Mouse (Mus musculus) stomach, embryonic 14.5 days (tissue): ENCODE data around the gene Pacs2. TPM values are rescaled to one million over a fixed set of nuclear protein-coding genes. Genes with fewer than 3 reads are reported as not detected.

Experiments used
- ATAC-seq: fragments of 200-750 bp; cut with Nextera tagmentation; 2 replicates; pipeline ENCODE4 v1.8.0; 2017; ENCODE audit warnings: low read depth, moderate TSS enrichment; ENCODE audit not compliant: insufficient number of reproducible peaks, insufficient read depth, low FRiP score
- H3K27ac ChIP-seq: fragments of 300-500 bp; sonication (generic); 2 replicates; pipeline ENCODE4 v1.5.1; 2014; ENCODE audit warnings: mild to moderate bottlenecking, low read length, moderate library complexity, mixed read lengths
- H3K27me3 ChIP-seq: fragments of 300-500 bp; sonication (generic); 2 replicates; pipeline ENCODE4 v1.6.1; 2014; ENCODE audit warnings: low read length, control low read depth, mixed read lengths; ENCODE audit not compliant: control insufficient read depth, insufficient read depth
- H3K36me3 ChIP-seq: fragments of 300-500 bp; sonication (generic); 2 replicates; pipeline ENCODE4 v1.6.1; 2014; ENCODE audit warnings: mild to moderate bottlenecking, control low read depth, low read length, moderate library complexity, mixed read lengths; ENCODE audit not compliant: control insufficient read depth, insufficient read depth
- H3K4me1 ChIP-seq: fragments of 300-500 bp; sonication (generic); 2 replicates; pipeline ENCODE4 v1.6.1; 2014; ENCODE audit warnings: low read length, control low read depth, mixed read lengths; ENCODE audit not compliant: control insufficient read depth, insufficient read depth
- H3K4me2 ChIP-seq: fragments of 300-500 bp; sonication (generic); replicated peaks from 2 replicates; pipeline ENCODE4 v1.6.1; 2014; ENCODE audit warnings: low read depth, low read length, control low read depth
- H3K4me3 ChIP-seq: fragments of 300-500 bp; sonication (generic); 2 replicates; pipeline ENCODE4 v1.5.1; 2014; ENCODE audit warnings: low read depth, low read length, control low read depth
- H3K9ac ChIP-seq: fragments of 300-500 bp; sonication (generic); replicated peaks from 2 replicates; pipeline ENCODE4 v1.6.1; 2014; ENCODE audit warnings: low read depth, mild to moderate bottlenecking, control low read depth, low read length, moderate library complexity, mixed read lengths
- H3K9me3 ChIP-seq: fragments of 300-500 bp; sonication (generic); 2 replicates; pipeline ENCODE4 v1.6.1; 2016; ENCODE audit warnings: low read depth, low read length, control low read depth; ENCODE audit not compliant: control insufficient read depth
- WGBS: fragments of 180-500 bp; shearing (Covaris S2); extraction: QIAGEN DNeasy Blood & Tissue Kit; methylation state at CpG from one replicate; pipeline ENCODE4 v1.1.7; 2014; 5-methylcytosine and 5-hydroxymethylcytosine counted together
- polyA plus RNA-seq: library from polyadenylated mRNA; unstranded; fragments of >200 nt; fragmentation: Nextera tagmentation; extraction: Ambion mirVana; gene quantifications from 2 replicates; pipeline ENCODE4 v1.2.1, GENCODE M21; 2014

Pacs2 gene
- polyA plus RNA-seq: 16.5 and 17.1 TPM in 2 replicates

DNA sequence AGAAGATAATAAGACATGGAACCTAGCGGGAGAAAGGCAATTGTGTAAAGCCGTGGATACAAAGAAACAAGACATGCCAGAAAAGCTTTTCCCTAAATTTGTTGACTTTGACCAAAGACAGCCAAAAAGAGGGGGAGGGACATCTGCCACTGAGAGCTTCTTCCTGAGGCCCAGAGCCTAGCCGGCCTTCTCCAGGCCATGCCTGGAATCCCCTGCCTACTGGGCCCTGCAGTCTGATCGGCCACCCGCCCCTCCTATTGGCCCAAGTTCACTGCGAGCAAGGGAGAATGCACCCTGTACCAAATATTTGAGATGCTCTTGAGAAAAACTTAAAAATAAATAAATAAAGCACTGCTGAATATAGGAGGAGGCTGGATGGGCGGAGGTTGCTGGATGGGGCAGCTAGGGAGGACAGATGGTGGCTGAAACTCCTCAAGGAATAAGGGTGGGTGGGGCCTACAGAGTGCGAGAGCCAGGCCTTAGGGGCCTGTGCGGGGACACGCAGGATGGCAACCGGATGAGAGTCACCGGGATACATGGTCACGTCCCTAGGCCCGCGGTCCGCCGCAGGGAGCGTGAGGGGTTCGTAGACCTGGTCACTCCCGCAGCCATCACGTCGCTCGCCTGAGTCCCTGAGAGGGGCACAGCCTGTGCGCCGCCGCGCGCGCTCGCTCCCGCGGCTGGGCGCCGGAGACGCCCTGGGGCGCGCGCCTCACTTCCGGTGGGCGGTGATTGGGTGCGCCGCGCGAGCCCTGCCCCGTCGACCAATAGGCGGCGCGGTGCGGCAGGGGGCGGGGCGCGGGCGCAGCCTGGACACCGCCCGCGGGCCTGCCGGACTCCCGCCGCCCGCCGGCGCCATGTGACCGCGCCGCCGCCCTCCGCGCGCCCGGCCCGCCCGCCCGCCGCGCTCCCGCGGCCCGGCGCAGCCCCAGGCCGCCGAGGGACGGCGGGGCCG lies at the start of gene Pacs2:
Gene Pacs2 (plus strand): TSS at position 905 of the 955 bp plus-strand sequence.
- Histone ChIP-seq H3K4me1 (peaks cover 27% of the 10 kb centered on the region), H3K9me3 (no peaks in the 10 kb centered on the region), H3K36me3 (no peaks in the 10 kb centered on the region), H3K27ac (peak within 1 kb of the TSS; percentile 92), H3K9ac (peak within 1 kb of the TSS; percentile 76), H3K4me3 (peak within 1 kb of the TSS; percentile 93), H3K27me3 (no peaks in the 10 kb centered on the region), H3K4me2 (peak within 1 kb of the TSS; percentile 90)
- 2% methylated on average over 60 of the region's 85 CpGs for WGBS
- ATAC-seq: peak; percentile 94

DNA sequence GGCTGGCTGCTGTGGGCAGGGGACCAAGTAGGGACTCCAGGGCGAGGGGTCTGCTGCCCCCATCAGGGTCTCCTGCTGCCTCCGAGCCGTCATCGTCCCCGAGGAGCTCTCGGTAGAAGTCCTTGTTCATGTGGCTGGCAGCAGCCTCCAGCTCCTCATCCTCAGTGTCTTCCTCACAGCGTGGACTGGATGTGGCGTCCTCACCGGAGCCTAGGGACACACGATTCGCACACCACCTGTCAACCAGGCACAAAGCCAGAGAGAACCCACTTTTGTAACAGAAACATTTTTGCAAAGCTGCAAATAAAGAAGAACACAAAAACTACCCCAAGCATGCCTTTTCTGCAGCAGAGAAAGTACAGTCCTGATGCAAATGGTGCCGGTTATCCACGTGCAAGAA lies 48.5 kb upstream of the Pacs2 start:
- H3K4me3 ChIP-seq: no peak overlapping the region
- H3K27ac ChIP-seq: no peak overlapping the region
- WGBS: 91% methylated on average over 13 of the region's 13 CpGs
- no peaks in the 10 kb centered on the region for H3K4me1 ChIP-seq
- no peak overlapping the region for H3K4me2 ChIP-seq
- no peaks in the 10 kb centered on the region for H3K9me3 ChIP-seq
- ATAC-seq: no peak
- H3K36me3 ChIP-seq: peaks cover 97% of the 10 kb centered on the region
- H3K9ac ChIP-seq: no peak overlapping the region
- no peaks in the 10 kb centered on the region for H3K27me3 ChIP-seq

DNA sequence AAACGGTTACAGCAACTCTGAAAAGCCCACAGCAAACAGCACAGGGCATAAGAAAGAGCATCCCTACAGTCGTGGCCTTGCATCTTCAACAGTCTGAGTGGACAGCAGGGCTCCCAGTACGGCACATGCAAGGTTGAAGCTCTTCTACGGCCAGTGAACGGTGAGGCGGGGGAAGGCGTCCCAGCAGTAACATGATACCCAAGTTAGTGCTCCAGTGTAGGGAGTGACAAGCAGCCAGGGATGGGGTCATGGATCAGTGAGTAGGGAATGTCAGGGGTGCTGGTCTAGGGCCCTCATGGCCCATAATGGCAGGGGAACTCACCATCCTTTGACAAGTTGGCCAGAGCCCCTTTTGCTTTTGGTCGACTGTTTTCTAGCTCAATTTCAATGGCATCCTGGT lies 45.4 kb upstream of the Pacs2 start:
- H3K4me1 ChIP-seq: no peaks in the 10 kb centered on the region
- no peak for ATAC-seq

DNA sequence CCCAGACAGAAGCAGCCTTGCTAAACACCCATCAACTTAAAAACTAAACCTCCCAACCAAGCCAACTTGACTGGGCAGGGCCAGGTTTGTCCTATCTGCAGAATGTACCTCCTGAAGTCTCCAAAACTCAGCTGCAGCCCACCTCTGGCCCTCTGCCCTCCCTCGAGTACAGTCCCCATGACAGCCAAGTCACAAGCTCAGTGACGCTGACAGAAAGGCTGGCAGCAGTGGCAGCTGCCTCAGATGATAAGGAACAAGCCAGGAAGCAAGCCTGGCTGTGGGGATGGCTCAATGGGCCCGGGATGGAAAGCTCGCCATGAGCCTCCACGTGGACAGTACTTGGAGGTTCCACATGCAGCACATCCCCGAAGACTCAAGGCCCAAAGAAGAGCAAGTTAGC lies 44.7 kb upstream of the Pacs2 start:
- H3K36me3 ChIP-seq: peaks cover 88% of the 10 kb centered on the region
- no peaks in the 10 kb centered on the region for H3K9me3 ChIP-seq
- H3K27me3 ChIP-seq: no peaks in the 10 kb centered on the region
- ATAC-seq: no peak
- no peak overlapping the region for H3K4me2 ChIP-seq
- H3K27ac ChIP-seq: no peak overlapping the region
- H3K4me3 ChIP-seq: no peak overlapping the region
- no peaks in the 10 kb centered on the region for H3K4me1 ChIP-seq
- H3K9ac ChIP-seq: no peak overlapping the region
- WGBS: 96% methylated on average over 6 of the region's 6 CpGs

More for the DNA sequence above, 45.4 kb upstream of the Pacs2 start:
- no peak overlapping the region for H3K27ac ChIP-seq
- H3K27me3 ChIP-seq: no peaks in the 10 kb centered on the region
- no peaks in the 10 kb centered on the region for H3K9me3 ChIP-seq
- WGBS: 68% methylated on average over 8 of the region's 8 CpGs
- no peak overlapping the region for H3K9ac ChIP-seq
- peaks cover 91% of the 10 kb centered on the region for H3K36me3 ChIP-seq
- no peak overlapping the region for H3K4me2 ChIP-seq
- no peak overlapping the region for H3K4me3 ChIP-seq

DNA sequence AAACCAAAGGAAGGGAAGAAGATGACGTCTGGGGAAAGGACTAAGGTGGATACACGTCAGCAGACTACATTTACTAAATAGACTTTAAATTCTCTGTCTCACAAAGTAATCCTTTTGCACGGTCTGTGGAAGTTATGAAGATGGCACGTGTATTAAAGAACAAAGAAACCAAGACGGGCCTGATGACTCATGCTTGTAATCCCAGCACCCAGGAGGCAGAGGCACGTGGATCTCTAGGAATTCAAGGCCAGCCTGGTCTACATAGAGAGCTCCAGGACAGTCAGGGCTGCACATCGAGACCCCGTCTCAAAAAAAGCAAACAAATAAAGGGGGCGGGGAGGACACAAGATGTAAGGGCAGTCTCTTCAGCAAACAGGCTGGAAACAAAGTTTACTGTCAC lies 39.6 kb upstream of the Pacs2 start:
- WGBS: 89% methylated on average over 9 of the region's 9 CpGs

DNA sequence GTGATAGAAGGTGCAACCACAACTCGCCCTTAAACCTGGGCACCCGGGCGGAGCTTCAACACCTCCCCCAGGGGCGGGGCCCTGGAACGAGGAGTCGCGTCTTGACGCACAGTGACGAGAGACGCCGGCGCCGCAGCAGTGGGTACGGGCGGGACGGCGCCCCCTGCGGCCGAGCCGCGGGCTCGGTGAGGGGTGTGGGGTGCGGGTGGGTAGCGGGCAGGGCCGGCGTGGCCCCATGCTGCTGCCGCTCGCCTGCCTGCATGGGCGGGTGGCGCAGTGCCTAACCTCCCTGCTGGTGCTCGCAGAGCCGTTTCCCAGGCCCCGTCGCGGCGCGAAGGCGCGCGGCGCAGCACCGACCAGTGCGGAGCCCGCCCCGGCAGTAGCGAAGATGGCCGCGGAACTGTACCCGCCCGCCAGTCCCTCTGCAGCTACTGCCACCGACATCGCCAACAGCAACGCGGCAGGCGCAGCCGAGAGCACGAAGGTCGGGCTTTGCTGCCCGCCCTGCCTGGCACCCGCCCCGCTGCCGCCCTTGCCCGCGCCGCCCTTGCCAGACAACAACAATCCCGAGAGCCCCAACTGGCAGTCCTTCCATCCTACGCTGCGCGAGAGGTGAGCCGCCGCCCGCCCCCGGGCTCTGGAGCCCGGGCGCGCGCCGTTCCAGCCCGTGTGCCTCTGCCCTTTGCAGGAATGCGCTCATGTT lies 37.8 kb upstream of the Pacs2 start, which contains the start of gene Btbd6:
Gene Btbd6 (plus strand): TSS at position 112 of the 703 bp plus-strand sequence.
- WGBS: under 1% methylated on average over 76 of the region's 80 CpGs
- Histone ChIP-seq H3K9me3 (no peaks in the 10 kb centered on the region), H3K4me2 (peak within 1 kb of the TSS; percentile 85), H3K4me1 (peaks cover 8% of the 10 kb centered on the region; the same call in 1 of the 2 replicates), H3K9ac (peak within 1 kb of the TSS; percentile 91), H3K4me3 (peak within 1 kb of the TSS; percentile 70), H3K36me3 (peaks cover 56% of the 10 kb centered on the region), H3K27ac (peak within 1 kb of the TSS; percentile 88), H3K27me3 (no peaks in the 10 kb centered on the region)
- ATAC-seq: peak; percentile 94

More for the DNA sequence above, 39.6 kb upstream of the Pacs2 start:
- H3K36me3 ChIP-seq: peaks cover 60% of the 10 kb centered on the region
- H3K4me2 ChIP-seq: no peak overlapping the region
- H3K4me1 ChIP-seq: peaks cover 8% of the 10 kb centered on the region; the same call in 1 of the 2 replicates
- H3K27ac ChIP-seq: no peak overlapping the region
- no peaks in the 10 kb centered on the region for H3K27me3 ChIP-seq
- no peak overlapping the region for H3K9ac ChIP-seq
- H3K4me3 ChIP-seq: no peak overlapping the region
- no peaks in the 10 kb centered on the region for H3K9me3 ChIP-seq
- no peak for ATAC-seq

DNA sequence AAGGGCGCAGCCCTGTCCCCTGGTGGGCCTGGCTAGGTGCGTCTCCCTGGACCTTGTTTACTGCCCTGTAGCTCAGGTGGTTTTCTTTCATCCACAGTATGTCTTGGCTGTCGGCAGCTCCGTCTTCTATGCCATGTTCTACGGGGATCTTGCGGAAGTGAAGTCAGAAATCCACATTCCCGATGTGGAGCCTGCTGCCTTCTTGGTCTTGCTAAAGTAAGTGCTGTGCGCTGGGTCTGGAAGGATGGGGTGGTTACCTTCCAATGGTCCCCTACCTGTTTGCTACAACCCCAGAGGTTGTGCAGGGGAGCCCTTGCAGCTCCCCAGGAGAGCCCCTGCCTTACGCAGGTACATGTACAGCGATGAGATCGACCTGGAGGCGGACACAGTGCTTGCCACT lies 37.2 kb upstream of the Pacs2 start:
- peak overlapping the region; percentile 70 for H3K4me3 ChIP-seq
- peak overlapping the region; percentile 91 for H3K9ac ChIP-seq
- peak overlapping the region; percentile 85 for H3K4me2 ChIP-seq
- no peaks in the 10 kb centered on the region for H3K27me3 ChIP-seq
- ATAC-seq: no peak
- WGBS: 36% methylated on average over 12 of the region's 12 CpGs
- peak overlapping the region; percentile 88; the same call in 1 of the 2 replicates for H3K27ac ChIP-seq
- peaks cover 53% of the 10 kb centered on the region for H3K36me3 ChIP-seq
- H3K4me1 ChIP-seq: peaks cover 8% of the 10 kb centered on the region; the same call in 1 of the 2 replicates
- H3K9me3 ChIP-seq: no peaks in the 10 kb centered on the region

DNA sequence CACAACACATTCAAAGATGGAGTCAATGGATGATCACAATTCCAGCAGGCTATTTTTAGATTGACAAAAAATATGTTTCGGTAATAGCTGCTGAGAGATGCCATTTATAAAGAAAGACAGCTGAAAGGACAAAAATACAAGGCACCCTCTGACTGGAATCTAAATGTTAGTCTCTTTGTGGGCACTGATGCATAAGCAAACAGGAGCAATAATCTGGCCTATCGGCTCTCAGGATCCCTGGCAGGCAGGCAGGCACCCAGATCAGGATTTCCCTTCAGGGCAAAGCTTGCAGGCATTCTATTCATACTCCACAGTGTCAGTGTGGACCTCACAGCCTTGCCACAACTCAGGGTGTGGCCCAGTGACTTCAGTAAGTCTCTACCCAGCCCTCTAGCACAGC lies 32.3 kb upstream of the Pacs2 start:
- Histone ChIP-seq H3K9ac (no peak overlapping the region), H3K4me1 (0 out of 2 replicates have a peak, but pooled peaks cover 3% of the 10 kb centered on the region), H3K27ac (no peak overlapping the region), H3K4me3 (no peak overlapping the region), H3K9me3 (no peaks in the 10 kb centered on the region), H3K27me3 (no peaks in the 10 kb centered on the region), H3K36me3 (peaks cover 62% of the 10 kb centered on the region), H3K4me2 (no peak overlapping the region)
- ATAC-seq: no peak
- WGBS: 72% methylated on average over 2 of the region's 2 CpGs
